Mouse (Mus musculus): ENCODE measurements around the gene Ankrd63.

DNA sequence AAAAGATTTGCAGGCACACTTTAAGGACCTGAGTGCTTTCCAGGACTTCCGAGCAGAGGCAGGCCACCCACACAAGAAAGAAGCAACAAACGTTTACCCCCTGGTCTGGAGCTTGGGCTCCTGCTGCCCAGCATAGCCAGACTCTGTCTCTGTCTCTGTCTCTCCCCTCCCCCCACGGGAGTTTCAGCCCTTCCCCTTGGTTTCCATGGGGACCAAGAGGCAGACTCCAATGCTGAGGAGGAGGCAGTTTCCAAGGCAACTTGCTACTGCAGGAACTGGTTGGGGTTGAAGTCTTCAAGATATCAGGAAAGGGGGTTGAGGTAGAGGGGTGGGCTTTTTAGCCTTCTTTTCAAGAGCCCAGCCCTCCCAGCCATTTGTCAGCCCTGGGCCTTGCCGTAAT, 10.5 kb upstream of the Ankrd63 start:
- TF ChIP-seq CTCF (IDR thresholded peaks at IDR 0.05 in 2 of 3, conservative IDR thresholded peaks at IDR 0.05 in 1 of 3; ENCODE audit: control insufficient read depth in 1 of 3, insufficient read depth in 1 of 3, low read depth in 2 of 3, low read length in 3 of 3, poor library complexity in 1 of 3, severe bottlenecking in 1 of 3) (no peak), ZMIZ1 (IDR thresholded peaks at IDR 0.05; ENCODE audit: low read depth, low read length) (no peak), BHLHE40 (IDR thresholded peaks at IDR 0.05; ENCODE audit: borderline replicate concordance, low read depth, low read length) (no peak), GATA1 (IDR thresholded peaks at IDR 0.05; ENCODE audit: low read depth, low read length) (no peak), E2F4 (IDR thresholded peaks at IDR 0.05; ENCODE audit: borderline replicate concordance, low read depth, low read length) (no peak), TAL1 (IDR thresholded peaks at IDR 0.05; ENCODE audit: low read length) (no peak), MYB (IDR thresholded peaks at IDR 0.05; ENCODE audit: low read depth, low read length) (no peak), NRF1 (IDR thresholded peaks at IDR 0.05; ENCODE audit: insufficient read depth, low read depth, low read length, poor library complexity, severe bottlenecking) (no peak), USF1 (IDR thresholded peaks at IDR 0.05; ENCODE audit: low read depth, low read length) (no peak), CHD2 (IDR thresholded peaks at IDR 0.05; ENCODE audit: low read length) (no peak)
